Mouse (Mus musculus) gonadal fat pad, adult 2 months (tissue): ENCODE results near the gene Tnr. TPM values are rescaled to one million over a fixed set of nuclear protein-coding genes. Genes with fewer than 3 reads are reported as not detected.
"Not testable (repeated sequence)": the region's sequence is repeated elsewhere in the genome, so short reads cannot be mapped to it uniquely, and the experiment has no call there.

ENCODE experiments used
- DNase-seq: peaks from one replicate; pipeline ENCODE4 v3.0.0-alpha.2; 2012; ENCODE audit warnings: low read depth
- polyA plus RNA-seq: library from polyadenylated mRNA; depleted of rRNA; stranded (reverse); fragments of >200 nt; gene quantifications from 2 replicates; pipeline ENCODE4 v1.2.3, GENCODE M21; 2012

Gene Tnr
- polyA plus RNA-seq, 1 experiment, result 0.08 TPM

GRCm38 (mm10) chr1:159953526-159953925 is 430.0 kb downstream of the Tnr start:
- no peak for DNase-seq

GRCm38 (mm10) chr1:159963351-159963750 is 439.8 kb downstream of the Tnr start:
- DNase-seq, result no peak

- DNase-seq, result not testable (repeated sequence)
Measured at GRCm38 (mm10) chr1:159966286-159966685, 442.7 kb downstream of the Tnr start.

- no peak for DNase-seq
Measured at GRCm38 (mm10) chr1:159968395-159968794, 444.8 kb downstream of the Tnr start.

GRCm38 (mm10) chr1:159977786-159978185 is 454.2 kb downstream of the Tnr start:
- no peak for DNase-seq

GRCm38 (mm10) chr1:159979096-159979495 is 455.5 kb downstream of the Tnr start:
- no peak for DNase-seq

- no peak for DNase-seq
Measured at GRCm38 (mm10) chr1:159980355-159980754, 456.8 kb downstream of the Tnr start.
